Mouse (Mus musculus) megakaryocyte, embryonic 14.5 days (primary cell): ENCODE results near the gene Sun1.

Experiments
- FLI1 ChIP-seq: IDR thresholded peaks from 2 replicates; pipeline ENCODE4 v1.6.1; 2012; ENCODE audit warnings: low read length, inconsistent platforms, mixed read lengths
- GATA1 ChIP-seq: IDR thresholded peaks from 3 replicates; pipeline ENCODE4 v1.6.1; 2012; ENCODE audit warnings: mixed read lengths, low read length, inconsistent platforms, borderline replicate concordance

GRCm38 (mm10) chr5:139206081-139206480, 5.6 kb downstream of the Sun1 start:
- TF ChIP-seq GATA1 = no peak
- TF ChIP-seq FLI1 = no peak
